Mouse (Mus musculus): Measurements from ENCODE around the gene Atf5. TPM values are rescaled to one million over a fixed set of nuclear protein-coding genes. Genes with fewer than 3 reads are reported as not detected.

Gene Atf5
- total RNA-seq, 4 experiments from 2014 or later: 55.1 to 71.1 (median 64.7) TPM

GRCm38 (mm10) chr7:44820525-44820924, 4.1 kb upstream of the Atf5 start:
- DNase-seq (ENCODE audit: low spot score): no peak

GRCm38 (mm10) chr7:44819863-44820262, 3.4 kb upstream of the Atf5 start:
- DNase-seq (ENCODE audit: low spot score): no peak

- DNase-seq (ENCODE audit: low spot score): no peak
Measured at GRCm38 (mm10) chr7:44819391-44819790, 2.9 kb upstream of the Atf5 start.

GRCm38 (mm10) chr7:44818751-44819235, 2.3 kb upstream of the Atf5 start:
- peak; percentile 62 for DNase-seq (ENCODE audit: low spot score)

GRCm38 (mm10) chr7:44818164-44818563, 1.7 kb upstream of the Atf5 start:
- no peak for DNase-seq (ENCODE audit: low spot score)

GRCm38 (mm10) chr7:44817441-44817840, 983 bp upstream of the Atf5 start:
- DNase-seq (ENCODE audit: low spot score): no peak

GRCm38 (mm10) chr7:44815721-44816469, 563 bp downstream of the Atf5 start, which contains the start of the genes Nup62 and Il4i1:
Gene Nup62, plus strand, starts transcription at chr7:44816088.
Gene Il4i1, plus strand, starts transcription at chr7:44816387.
- DNase-seq (ENCODE audit: low spot score): peak; percentile 98

- no peak for DNase-seq (ENCODE audit: low spot score)
Measured at GRCm38 (mm10) chr7:44814952-44815553, 1.4 kb downstream of the Atf5 start.

- DNase-seq (ENCODE audit: low spot score): no peak
Measured at GRCm38 (mm10) chr7:44814423-44814822, 2.0 kb downstream of the Atf5 start.

- DNase-seq (ENCODE audit: low spot score): no peak
Measured at GRCm38 (mm10) chr7:44813985-44814384, 2.5 kb downstream of the Atf5 start.

- DNase-seq (ENCODE audit: low spot score): no peak
Measured at GRCm38 (mm10) chr7:44812651-44813325, 3.7 kb downstream of the Atf5 start.

GRCm38 (mm10) chr7:44810819-44811557, 5.5 kb downstream of the Atf5 start:
- DNase-seq (ENCODE audit: low spot score): no peak

- DNase-seq (ENCODE audit: low spot score): no peak
Measured at GRCm38 (mm10) chr7:44810365-44810764, 6.1 kb downstream of the Atf5 start.

- DNase-seq (ENCODE audit: low spot score): no peak
Measured at GRCm38 (mm10) chr7:44809466-44809865, 7.0 kb downstream of the Atf5 start.

GRCm38 (mm10) chr7:44808927-44809326, 7.5 kb downstream of the Atf5 start:
- no peak for DNase-seq (ENCODE audit: low spot score)

GRCm38 (mm10) chr7:44792781-44793180, 23.7 kb downstream of the Atf5 start:
- DNase-seq (ENCODE audit: low spot score): no peak

- no peak for DNase-seq (ENCODE audit: low spot score)
Measured at GRCm38 (mm10) chr7:44790066-44790465, 26.4 kb downstream of the Atf5 start.

- no peak for DNase-seq (ENCODE audit: low spot score)
Measured at GRCm38 (mm10) chr7:44789531-44789930, 26.9 kb downstream of the Atf5 start.

GRCm38 (mm10) chr7:44780101-44780500, 36.4 kb downstream of the Atf5 start:
- no peak for DNase-seq (ENCODE audit: low spot score)

GRCm38 (mm10) chr7:44776849-44777498, 39.5 kb downstream of the Atf5 start:
- no peak for DNase-seq (ENCODE audit: low spot score)

GRCm38 (mm10) chr7:44772591-44773204, 43.8 kb downstream of the Atf5 start:
- no peak for DNase-seq (ENCODE audit: low spot score)
